Mouse (Mus musculus) forebrain, embryonic 15.5 days (tissue): ENCODE results near the gene Upf3a. TPM values are rescaled to one million over a fixed set of nuclear protein-coding genes. Genes with fewer than 3 reads are reported as not detected.
"Not testable (repeated sequence)": the region's sequence is repeated elsewhere in the genome, so short reads cannot be mapped to it uniquely, and the experiment has no call there.

Experiments used
- ATAC-seq: fragments of 200-750 bp; cut with Nextera tagmentation; replicated peaks from 2 replicates; pipeline ENCODE4 v1.8.0; 2017; ENCODE audit warnings: mild to moderate bottlenecking, moderate TSS enrichment, moderate library complexity
- H3K27ac ChIP-seq: fragments of 300-500 bp; sonication (generic); replicated peaks from 2 replicates; pipeline ENCODE4 v1.5.1; 2015; ENCODE audit warnings: mild to moderate bottlenecking, inconsistent platforms
- H3K27me3 ChIP-seq: fragments of 300-500 bp; sonication (generic); 2 replicates; pipeline ENCODE4 v1.6.1; 2015; ENCODE audit warnings: inconsistent platforms
- H3K36me3 ChIP-seq: fragments of 300-500 bp; sonication (generic); 2 replicates; pipeline ENCODE4 v1.6.1; 2015; ENCODE audit warnings: mild to moderate bottlenecking, inconsistent platforms
- H3K4me1 ChIP-seq: fragments of 300-500 bp; sonication (generic); 2 replicates; pipeline ENCODE4 v1.6.1; 2015; ENCODE audit warnings: inconsistent platforms
- H3K4me2 ChIP-seq: fragments of 300-500 bp; sonication (generic); replicated peaks from 2 replicates; pipeline ENCODE4 v1.6.1; 2015; ENCODE audit warnings: mild to moderate bottlenecking, inconsistent platforms
- H3K4me3 ChIP-seq: fragments of 300-500 bp; sonication (generic); 2 replicates; pipeline ENCODE4 v1.5.1; 2015; ENCODE audit warnings: mild to moderate bottlenecking, inconsistent platforms
- H3K9ac ChIP-seq: fragments of 300-500 bp; sonication (generic); replicated peaks from 2 replicates; pipeline ENCODE4 v1.6.1; 2015; ENCODE audit warnings: mild to moderate bottlenecking, inconsistent platforms
- H3K9me3 ChIP-seq: fragments of 300-500 bp; sonication (generic); 2 replicates; pipeline ENCODE4 v1.6.1; 2016; ENCODE audit warnings: inconsistent platforms
- WGBS: fragments of 180-500 bp; shearing (Covaris S2); methylation state at CpG from one replicate; pipeline ENCODE4 v1.1.7; 2015; ENCODE audit warnings: mixed read lengths; 5-methylcytosine and 5-hydroxymethylcytosine counted together
- polyA plus RNA-seq: library from polyadenylated mRNA; unstranded; fragments of >200 nt; fragmentation: Nextera tagmentation; extraction: Ambion mirVana; gene quantifications from 2 replicates; pipeline ENCODE4 v1.2.1, GENCODE M21; 2015

Gene Upf3a
- polyA plus RNA-seq, 1 experiment from 2014 or later, result 43.9 TPM

- ATAC-seq, result peak; percentile 96
- Histone ChIP-seq H3K36me3 (peaks cover 30% of the 10 kb centered on the region), H3K4me1 (peaks cover 20% of the 10 kb centered on the region), H3K4me2 (peak overlapping the region; percentile 84), H3K27me3 (no peaks in the 10 kb centered on the region), H3K9me3 (no peaks in the 10 kb centered on the region), H3K4me3 (peak overlapping the region; percentile 68), H3K27ac (peak overlapping the region; percentile 98), H3K9ac (peak overlapping the region; percentile 95)
- WGBS, result under 1% methylated on average over 40 of the region's 47 CpGs
These were observed 417 bp downstream of the Upf3a start for GRCm38 (mm10) chr8:13785764-13786299.

- peaks cover 16% of the 10 kb centered on the region for H3K4me1 ChIP-seq
- no peak overlapping the region for H3K9ac ChIP-seq
- H3K36me3 ChIP-seq, result peaks cover 34% of the 10 kb centered on the region
- 90% methylated on average over 8 of the region's 8 CpGs for WGBS
- no peak for ATAC-seq
- no peaks in the 10 kb centered on the region for H3K27me3 ChIP-seq
- H3K4me3 ChIP-seq, result no peak overlapping the region
- H3K4me2 ChIP-seq, result no peak overlapping the region
- no peak overlapping the region for H3K27ac ChIP-seq
- H3K9me3 ChIP-seq, result no peaks in the 10 kb centered on the region
These were observed 4.2 kb downstream of the Upf3a start for GRCm38 (mm10) chr8:13789606-13790005.

- no peak for ATAC-seq
- 88% methylated on average over 8 of the region's 8 CpGs for WGBS
- no peak overlapping the region for H3K4me2 ChIP-seq
- H3K9ac ChIP-seq, result no peak overlapping the region
- H3K36me3 ChIP-seq, result peaks cover 67% of the 10 kb centered on the region
- H3K9me3 ChIP-seq, result no peaks in the 10 kb centered on the region
- H3K27me3 ChIP-seq, result no peaks in the 10 kb centered on the region
- H3K27ac ChIP-seq, result no peak overlapping the region
- no peak overlapping the region for H3K4me3 ChIP-seq
- no peaks in the 10 kb centered on the region for H3K4me1 ChIP-seq
These were observed 7.8 kb downstream of the Upf3a start for GRCm38 (mm10) chr8:13793097-13793745.

GRCm38 (mm10) chr8:13793746-13794101, 8.3 kb downstream of the Upf3a start:
- H3K4me1 ChIP-seq, result no peaks in the 10 kb centered on the region

GRCm38 (mm10) chr8:13797676-13798075, 12.3 kb downstream of the Upf3a start:
- ATAC-seq, result no peak
- 99% methylated on average over 5 of the region's 5 CpGs for WGBS
- Histone ChIP-seq H3K4me1 (no peaks in the 10 kb centered on the region), H3K4me2 (no peak overlapping the region), H3K36me3 (peaks cover 60% of the 10 kb centered on the region), H3K4me3 (no peak overlapping the region), H3K27me3 (no peaks in the 10 kb centered on the region), H3K27ac (no peak overlapping the region), H3K9ac (no peak overlapping the region), H3K9me3 (no peaks in the 10 kb centered on the region)

More at GRCm38 (mm10) chr8:13793746-13794101, 8.3 kb downstream of the Upf3a start:
- ATAC-seq, result no peak
- no peak overlapping the region for H3K27ac ChIP-seq
- H3K4me3 ChIP-seq, result no peak overlapping the region
- H3K4me2 ChIP-seq, result no peak overlapping the region
- no peak overlapping the region for H3K9ac ChIP-seq
- 97% methylated on average over 11 of the region's 11 CpGs for WGBS
- no peaks in the 10 kb centered on the region for H3K27me3 ChIP-seq
- H3K9me3 ChIP-seq, result no peaks in the 10 kb centered on the region
- H3K36me3 ChIP-seq, result peaks cover 70% of the 10 kb centered on the region

GRCm38 (mm10) chr8:13799566-13799965, 14.2 kb downstream of the Upf3a start:
- Histone ChIP-seq H3K27me3 (no peaks in the 10 kb centered on the region), H3K4me3 (no peak overlapping the region), H3K9me3 (no peaks in the 10 kb centered on the region), H3K4me2 (no peak overlapping the region), H3K27ac (no peak overlapping the region), H3K36me3 (peaks cover 47% of the 10 kb centered on the region), H3K9ac (no peak overlapping the region), H3K4me1 (no peaks in the 10 kb centered on the region)
- WGBS, result 95% methylated on average over 5 of the region's 5 CpGs
- no peak for ATAC-seq

- no peak overlapping the region for H3K4me2 ChIP-seq
- no peak overlapping the region for H3K9ac ChIP-seq
- H3K4me3 ChIP-seq, result no peak overlapping the region
- no peaks in the 10 kb centered on the region for H3K4me1 ChIP-seq
- H3K27me3 ChIP-seq, result no peaks in the 10 kb centered on the region
- ATAC-seq, result no peak
- H3K36me3 ChIP-seq, result no peaks in the 10 kb centered on the region
- H3K9me3 ChIP-seq, result no peaks in the 10 kb centered on the region
- 82% methylated on average over 7 of the region's 7 CpGs for WGBS
- H3K27ac ChIP-seq, result no peak overlapping the region
These were observed 43.3 kb downstream of the Upf3a start for GRCm38 (mm10) chr8:13828598-13829172.

GRCm38 (mm10) chr8:13838289-13838688, 52.9 kb downstream of the Upf3a start, which contains the start of gene AF366264:
TSS of gene AF366264 (minus strand) at chr8:13838389.
- H3K27ac ChIP-seq, H3K9me3 ChIP-seq, H3K4me2 ChIP-seq, H3K4me3 ChIP-seq, H3K9ac ChIP-seq, H3K36me3 ChIP-seq, H3K4me1 ChIP-seq, ATAC-seq, H3K27me3 ChIP-seq: not testable (repeated sequence)
- 92% methylated on average over 5 of the region's 5 CpGs for WGBS

- not testable (repeated sequence) for ATAC-seq, H3K4me2 ChIP-seq, H3K4me1 ChIP-seq, H3K9ac ChIP-seq, H3K9me3 ChIP-seq, H3K27me3 ChIP-seq, H3K36me3 ChIP-seq, H3K27ac ChIP-seq, H3K4me3 ChIP-seq
- 78% methylated on average over 1 of the region's 1 CpGs for WGBS
These were observed 57.9 kb downstream of the Upf3a start for GRCm38 (mm10) chr8:13843286-13843685.

Other genes with a start within 250 kb of the Upf3a start
- not detected in 2 replicates for gene 1700029H14Rik, start 223.2 kb upstream of the Upf3a start, polyA plus RNA-seq
- 22.1 and 23.4 TPM in 2 replicates for gene Rasa3, start 108.0 kb upstream of the Upf3a start, polyA plus RNA-seq
- 0.75 and 1.2 TPM in 2 replicates for gene Cfap97d2, start 79.7 kb upstream of the Upf3a start, polyA plus RNA-seq
- gene Cdc16, start 27.9 kb upstream of the Upf3a start, polyA plus RNA-seq, result 182 and 187 TPM in 2 replicates
- not detected in 2 replicates for gene AF366264, start 52.8 kb downstream of the Upf3a start, polyA plus RNA-seq
- gene Champ1, start 84.0 kb downstream of the Upf3a start, polyA plus RNA-seq, result 51.2 and 52.2 TPM in 2 replicates
- 81.7 and 87.9 TPM in 2 replicates for gene Coprs, start 104.7 kb downstream of the Upf3a start, polyA plus RNA-seq